Mouse (Mus musculus) gastrocnemius, postnatal 36 days (tissue): ENCODE measurements at regions not wholly inside any gene's neighbourhood (a gene's known extent, or its start where the extent isn't known, plus 50 kb on each side); places are given as distances from the start of the nearest gene placed in this dataset.
A peak's percentile ranks its signal among the peaks of the same experiment; 100 is the strongest.

Experiments
- DNase-seq, 2 experiments: peaks; one replicate each; pipeline ENCODE4 v3.0.0; 2022
- intact Hi-C: fragments of 180-260 bp; cut with DNase I; formaldehyde crosslinking; loops from one replicate; pipeline ENCODE4 v1.15.1; 2025

GRCm38 (mm10) chr7:136035735-136036134, 319.6 kb upstream of the Mki67 start:
- intact Hi-C loops: no loop called here
- no peak for DNase-seq

- intact Hi-C loops: no loop called here
- DNase-seq: no peak
Observed at GRCm38 (mm10) chr7:136038072-136038471, 321.9 kb upstream of the Mki67 start.

- no peak for DNase-seq
- intact Hi-C loops: no loop called here
Observed at GRCm38 (mm10) chr7:136038906-136039305, 322.7 kb upstream of the Mki67 start.

- intact Hi-C loops: no loop called here
- no peak for DNase-seq
Observed at GRCm38 (mm10) chr7:136041921-136042320, 325.8 kb upstream of the Mki67 start.

- intact Hi-C loops: no loop called here
- peak; percentile 25 for DNase-seq
Observed at GRCm38 (mm10) chr7:136046645-136047363, 330.6 kb upstream of the Mki67 start.

GRCm38 (mm10) chr7:136047364-136047945, 331.3 kb upstream of the Mki67 start:
- intact Hi-C loops: no loop called here
- DNase-seq: no peak

GRCm38 (mm10) chr7:136048925-136049586, 332.9 kb upstream of the Mki67 start:
- intact Hi-C loops: no loop called here
- no peak for DNase-seq

GRCm38 (mm10) chr7:136049587-136049930, 333.4 kb upstream of the Mki67 start:
- intact Hi-C loops: no loop called here
- DNase-seq: no peak

GRCm38 (mm10) chr7:136050116-136050515, 334.0 kb upstream of the Mki67 start:
- intact Hi-C loops: no loop called here
- no peak for DNase-seq

GRCm38 (mm10) chr7:136056876-136057484, 340.8 kb upstream of the Mki67 start:
- no peak for DNase-seq
- intact Hi-C loops: no loop called here

GRCm38 (mm10) chr7:136058319-136058718, 342.2 kb upstream of the Mki67 start:
- DNase-seq: no peak
- intact Hi-C loops: no loop called here

GRCm38 (mm10) chr7:136058751-136059681, 342.9 kb upstream of the Mki67 start:
- DNase-seq: no peak
- intact Hi-C loops: no loop called here

GRCm38 (mm10) chr7:136059896-136060295, 343.7 kb upstream of the Mki67 start:
- intact Hi-C loops: no loop called here
- no peak for DNase-seq

- DNase-seq: peak; percentile 44 to 54
- intact Hi-C loops: no loop called here
Observed at GRCm38 (mm10) chr7:136060339-136061073, 344.3 kb upstream of the Mki67 start.

GRCm38 (mm10) chr7:136062658-136063057, 346.5 kb upstream of the Mki67 start:
- intact Hi-C loops: no loop called here
- DNase-seq: no peak

GRCm38 (mm10) chr7:136065038-136065678, 349.0 kb upstream of the Mki67 start:
- intact Hi-C loops: loop anchor here (5.0 kb wide), 1 partner anchor 67 kb away; no protein-coding TSS in a partner anchor
- no peak for DNase-seq

GRCm38 (mm10) chr7:136065679-136066055, 349.5 kb upstream of the Mki67 start:
- intact Hi-C loops: loop anchor here (5.0 kb wide), 1 partner anchor 67 kb away; no protein-coding TSS in a partner anchor
- no peak for DNase-seq

GRCm38 (mm10) chr7:136070881-136071280, 354.7 kb upstream of the Mki67 start:
- no peak for DNase-seq
- intact Hi-C loops: no loop called here

GRCm38 (mm10) chr7:136071331-136071730, 355.2 kb upstream of the Mki67 start:
- DNase-seq: no peak
- intact Hi-C loops: no loop called here
